In the genomic region with DNA sequence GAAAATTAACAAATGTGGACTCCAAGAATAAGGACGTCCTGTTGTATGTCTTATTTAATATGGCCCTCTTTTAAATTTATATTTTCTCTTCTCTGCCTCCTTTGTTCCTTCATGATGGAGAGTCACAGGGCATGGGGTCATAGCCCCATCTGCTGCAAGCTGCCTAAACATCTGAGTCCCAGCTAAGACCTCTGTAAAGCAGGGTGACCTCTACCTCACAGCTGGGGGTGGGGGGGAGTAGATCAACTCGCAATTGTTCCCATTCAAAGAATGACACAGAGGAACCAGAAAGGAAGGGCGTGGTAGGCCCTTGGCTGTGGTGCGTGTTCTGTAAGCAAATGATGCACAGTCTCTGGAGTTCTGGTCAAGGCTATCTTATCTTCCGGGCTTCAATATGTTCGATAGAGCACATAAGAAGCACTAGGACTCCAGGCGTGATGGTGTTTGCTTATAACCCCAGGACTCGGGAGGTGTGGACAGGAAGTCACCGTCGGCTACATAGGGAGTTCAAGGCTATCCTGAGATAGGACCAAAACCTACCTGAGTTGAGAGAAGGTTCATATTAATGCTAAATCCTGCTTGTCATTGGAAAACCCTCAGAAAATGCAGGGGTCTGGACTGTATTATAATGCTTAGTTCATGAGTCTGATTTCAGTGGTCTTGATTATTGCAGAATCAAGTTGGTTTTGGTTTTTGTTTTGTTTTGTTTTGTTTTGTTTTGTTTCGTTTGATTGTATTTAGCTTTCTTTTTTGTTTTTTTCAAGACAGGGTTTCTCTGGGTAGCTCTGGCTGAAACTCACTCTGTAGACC, we compare ENCODE assay signal across 21 mouse cellular contexts. TPM values are rescaled to one million over a fixed set of nuclear protein-coding genes. Genes with fewer than 3 reads are reported as not detected.
DNase-seq lines count a peak whose midpoint lies in the region; ATAC-seq and TF ChIP-seq lines count a peak whose summit lies in the region.
"Had no signal": no experiment of that assay in that cellular context is flagged by ENCODE, and none has a peak within 500 bp of the region (broad histone marks: within the 10 kb centered on the region; RNA-seq: fewer than 3 reads in every experiment).

No protein-coding gene starts in this region.

- WGBS in hindbrain, embryonic 11.5 days: 68% methylated on average over 11 of the region's 11 CpGs
- WGBS in hindbrain, embryonic 14.5 days: 69% methylated on average over 11 of the region's 11 CpGs
- WGBS in midbrain, embryonic 11.5 days: 78% methylated on average over 11 of the region's 11 CpGs
- 76% methylated on average over 11 of the region's 11 CpGs for WGBS in midbrain, embryonic 14.5 days

- TF ChIP-seq EP300 in MEL (IDR thresholded peaks at IDR 0.05; ENCODE audit: low read depth in 1 of 2, low read length in 2 of 2): 0 out of 4 replicates have a peak, but pooled peaks of 1 of the 2 experiments have one; percentile 12

- no peaks in the 10 kb centered on the region for H3K27me3 ChIP-seq in hindbrain, embryonic 11.5 days (ENCODE audit: control insufficient read depth, insufficient read depth, low read length)
- H3K27me3 ChIP-seq in hindbrain, embryonic 14.5 days (ENCODE audit: control insufficient read depth, insufficient read depth, low read length): no peaks in the 10 kb centered on the region
- H3K27me3 ChIP-seq in midbrain, embryonic 11.5 days (ENCODE audit: control insufficient read depth, insufficient read depth, low read length): no peaks in the 10 kb centered on the region
- no peaks in the 10 kb centered on the region for H3K27me3 ChIP-seq in midbrain, embryonic 14.5 days (ENCODE audit: control insufficient read depth, insufficient read depth, low read length)
- no peaks in the 10 kb centered on the region for H3K27me3 ChIP-seq in MEL (ENCODE audit: control insufficient read depth in 1 of 2, insufficient read depth in 2 of 2, low read length in 2 of 2)
- H3K27me3 ChIP-seq: embryonic facial prominence, embryonic 15.5 days; hindbrain, embryonic 15.5 days; limb, embryonic 12.5 days had no signal

- no peak overlapping the region for H3K4me3 ChIP-seq in hindbrain, embryonic 11.5 days (ENCODE audit: low read depth, low read length)
- H3K4me3 ChIP-seq in hindbrain, embryonic 14.5 days (replicated peaks; ENCODE audit: low read length): no peak overlapping the region
- H3K4me3 ChIP-seq in midbrain, embryonic 11.5 days (ENCODE audit: low read depth, low read length): no peak overlapping the region
- no peak overlapping the region for H3K4me3 ChIP-seq in midbrain, embryonic 14.5 days (replicated peaks; ENCODE audit: low read depth, low read length)
- peak overlapping the region; percentile 4 to 33 for H3K4me3 ChIP-seq in MEL (ENCODE audit: control insufficient read depth in 1 of 2, insufficient read depth in 1 of 2, low read depth in 2 of 2, low read length in 2 of 2)
- H3K4me3 ChIP-seq: embryonic facial prominence, embryonic 15.5 days; hindbrain, embryonic 15.5 days; limb, embryonic 12.5 days; midbrain, embryonic 13.5 days; myocyte had no signal

- H3K79me2 ChIP-seq in MEL (ENCODE audit: control insufficient read depth, insufficient read depth, low read length, poor library complexity): no peaks in the 10 kb centered on the region; the same call in 1 of the 2 replicates

- 0 out of 6 replicates have a peak, but pooled peaks of 1 of the 3 experiments have one; percentile 5 for TF ChIP-seq CTCF in MEL (IDR thresholded peaks at IDR 0.05 in 2 of 3, conservative IDR thresholded peaks at IDR 0.05 in 1 of 3; ENCODE audit: control insufficient read depth in 1 of 3, insufficient read depth in 1 of 3, low read depth in 2 of 3, low read length in 3 of 3, poor library complexity in 1 of 3, severe bottlenecking in 1 of 3)

- peak; percentile 51 for DNase-seq in hindbrain, embryonic 11.5 days (ENCODE audit: low spot score)
- no peak for DNase-seq in hindbrain, embryonic 14.5 days (ENCODE audit: low spot score)
- peak; percentile 10 for DNase-seq in midbrain, embryonic 11.5 days (ENCODE audit: low spot score, missing footprints)
- no peak for DNase-seq in midbrain, embryonic 14.5 days
- DNase-seq in MEL (ENCODE audit: low read depth, low spot score): peak; percentile 52
- DNase-seq in kidney, postnatal 4 days: no peak
- DNase-seq: adrenal gland, adult 2 months; cerebellum, adult 9-10 months; heart, postnatal 10 days; lung, embryonic 14.5 days; retina, postnatal 1 day; right cerebral cortex, postnatal 4 days; thymus, adult 2 months had no signal

- H3K9me3 ChIP-seq in hindbrain, embryonic 11.5 days (ENCODE audit: control insufficient read depth, low read length): no peaks in the 10 kb centered on the region
- no peaks in the 10 kb centered on the region for H3K9me3 ChIP-seq in hindbrain, embryonic 14.5 days (ENCODE audit: control insufficient read depth, low read length)
- H3K9me3 ChIP-seq in midbrain, embryonic 11.5 days (ENCODE audit: control insufficient read depth, low read length): no peaks in the 10 kb centered on the region
- H3K9me3 ChIP-seq in midbrain, embryonic 14.5 days (ENCODE audit: control insufficient read depth, low read length): no peaks in the 10 kb centered on the region
- no peaks in the 10 kb centered on the region for H3K9me3 ChIP-seq in MEL (replicated peaks; ENCODE audit: insufficient read depth, low read length)
- H3K9me3 ChIP-seq: embryonic facial prominence, embryonic 15.5 days; hindbrain, embryonic 15.5 days; limb, embryonic 12.5 days; midbrain, embryonic 13.5 days had no signal

- peak; percentile 20; the same call in 1 of the 2 replicates for TF ChIP-seq RAD21 in MEL (IDR thresholded peaks at IDR 0.05; ENCODE audit: low read depth, low read length)

- H3K4me2 ChIP-seq in hindbrain, embryonic 11.5 days (replicated peaks; ENCODE audit: low read depth, low read length): no peak overlapping the region
- no peak overlapping the region for H3K4me2 ChIP-seq in hindbrain, embryonic 14.5 days (replicated peaks)
- no peak overlapping the region for H3K4me2 ChIP-seq in midbrain, embryonic 11.5 days
- H3K4me2 ChIP-seq in midbrain, embryonic 14.5 days (ENCODE audit: low read length): no peak overlapping the region
- H3K4me2 ChIP-seq: embryonic facial prominence, embryonic 15.5 days; heart, embryonic 11.5 days; hindbrain, embryonic 15.5 days; limb, embryonic 12.5 days; lung, embryonic 14.5 days; midbrain, embryonic 13.5 days had no signal

- H3K27ac ChIP-seq in hindbrain, embryonic 11.5 days (ENCODE audit: low read depth, low read length): no peak overlapping the region
- H3K27ac ChIP-seq in hindbrain, embryonic 14.5 days: no peak overlapping the region
- H3K27ac ChIP-seq in midbrain, embryonic 11.5 days (ENCODE audit: low read depth, low read length): no peak overlapping the region
- H3K27ac ChIP-seq in midbrain, embryonic 14.5 days (replicated peaks; ENCODE audit: low read depth, low read length): no peak overlapping the region
- H3K27ac ChIP-seq in MEL (ENCODE audit: control insufficient read depth, low read depth, low read length): no peak overlapping the region
- H3K27ac ChIP-seq: embryonic facial prominence, embryonic 15.5 days; hindbrain, embryonic 15.5 days; limb, embryonic 12.5 days; midbrain, embryonic 13.5 days had no signal

- 0 out of 2 replicates have a peak, but pooled peaks have one; percentile 43 for ATAC-seq in hindbrain, embryonic 11.5 days (ENCODE audit: low FRiP score)
- ATAC-seq in hindbrain, embryonic 14.5 days (ENCODE audit: low FRiP score): no peak
- no peak for ATAC-seq in midbrain, embryonic 11.5 days (ENCODE audit: low FRiP score)
- ATAC-seq in midbrain, embryonic 14.5 days (ENCODE audit: low FRiP score, low TSS enrichment): no peak
- ATAC-seq in inflammation-experienced regulatory T-cells, adult 6 months: no peak
- ATAC-seq: intestine, embryonic 16.5 days; midbrain, embryonic 13.5 days had no signal

- no peaks in the 10 kb centered on the region for H3K36me3 ChIP-seq in hindbrain, embryonic 11.5 days (ENCODE audit: control insufficient read depth, insufficient read depth, low read length)
- no peaks in the 10 kb centered on the region for H3K36me3 ChIP-seq in hindbrain, embryonic 14.5 days (replicated peaks; ENCODE audit: control insufficient read depth, insufficient read depth)
- H3K36me3 ChIP-seq in midbrain, embryonic 11.5 days (ENCODE audit: control insufficient read depth, insufficient read depth, low read length): no peaks in the 10 kb centered on the region
- no peaks in the 10 kb centered on the region for H3K36me3 ChIP-seq in midbrain, embryonic 14.5 days (ENCODE audit: control insufficient read depth, insufficient read depth, low read length)
- H3K36me3 ChIP-seq in MEL (ENCODE audit: control insufficient read depth in 1 of 2, insufficient read depth in 2 of 2, low read length in 2 of 2): peaks cover 0 to 37% of the 10 kb centered on the region in 2 experiments; a peak in 2 of 4 replicates
- H3K36me3 ChIP-seq: embryonic facial prominence, embryonic 15.5 days; hindbrain, embryonic 15.5 days; limb, embryonic 12.5 days; midbrain, embryonic 13.5 days had no signal

- H3K9ac ChIP-seq in hindbrain, embryonic 11.5 days (ENCODE audit: low read depth, low read length): no peak overlapping the region
- H3K9ac ChIP-seq in hindbrain, embryonic 14.5 days: no peak overlapping the region
- no peak overlapping the region for H3K9ac ChIP-seq in midbrain, embryonic 11.5 days (ENCODE audit: low read length)
- no peak overlapping the region for H3K9ac ChIP-seq in midbrain, embryonic 14.5 days (replicated peaks; ENCODE audit: low read length)
- H3K9ac ChIP-seq in MEL (ENCODE audit: control insufficient read depth, low read depth, low read length, poor library complexity, severe bottlenecking): no peak overlapping the region
- H3K9ac ChIP-seq: embryonic facial prominence, embryonic 15.5 days; hindbrain, embryonic 15.5 days; limb, embryonic 12.5 days; lung, embryonic 14.5 days; midbrain, embryonic 13.5 days had no signal

- no peaks in the 10 kb centered on the region for H3K4me1 ChIP-seq in hindbrain, embryonic 11.5 days (replicated peaks; ENCODE audit: control insufficient read depth, insufficient read depth, low read length)
- H3K4me1 ChIP-seq in hindbrain, embryonic 14.5 days (replicated peaks; ENCODE audit: control insufficient read depth, insufficient read depth, low read length): 0 out of 2 replicates have a peak, but pooled peaks cover 8% of the 10 kb centered on the region
- H3K4me1 ChIP-seq in midbrain, embryonic 11.5 days (ENCODE audit: control insufficient read depth, insufficient read depth, low read length): 0 out of 2 replicates have a peak, but pooled peaks cover 2% of the 10 kb centered on the region
- no peaks in the 10 kb centered on the region for H3K4me1 ChIP-seq in midbrain, embryonic 14.5 days (ENCODE audit: control insufficient read depth, insufficient read depth, low read length)
- peaks cover 11 to 33% of the 10 kb centered on the region in 2 experiments for H3K4me1 ChIP-seq in MEL (ENCODE audit: control insufficient read depth in 1 of 2, insufficient read depth in 2 of 2, low read length in 2 of 2)

- TF ChIP-seq POLR2A in MEL (IDR thresholded peaks at IDR 0.05; ENCODE audit: control insufficient read depth in 1 of 2, insufficient read depth in 1 of 2, low read depth in 1 of 2, low read length in 2 of 2, poor library complexity in 1 of 2): peak in 1 of 2 experiments; percentile 59; a peak in 2 of 4 replicates

RNA-seq across cellular contexts. Expression of a gene that starts 16.5 kb away (rescaled TPM):
- polyA plus RNA-seq in hindbrain, embryonic 11.5 days (2014; fragmentation: Nextera tagmentation; extraction: Ambion mirVana): 0.33 and 0.73 TPM in 2 replicates
- polyA plus RNA-seq in hindbrain, embryonic 14.5 days (2014; fragmentation: Nextera tagmentation; extraction: Ambion mirVana): 0.64 and 0.88 TPM in 2 replicates
- polyA plus RNA-seq in midbrain, embryonic 11.5 days (2014; fragmentation: Nextera tagmentation; extraction: Ambion mirVana): 0.42 and 0.65 TPM in 2 replicates
- polyA plus RNA-seq in midbrain, embryonic 14.5 days (2014; fragmentation: Nextera tagmentation; extraction: Ambion mirVana): 0.35 and 0.93 TPM in 2 replicates
- 0.04 and 0.07 TPM in 2 replicates for total RNA-seq in MEL (2012; rRNA removed)
- polyA plus RNA-seq in MEL (2012; ENCODE audit: insufficient read depth in 1 of 2, insufficient read length in 2 of 2, low read depth in 1 of 2, low replicate concordance in 2 of 2, missing spikeins in 1 of 2): under 1 TPM in 1 of 2 experiments, not detected in 1; 0.38 TPM
- 10 to 100 TPM in 1 of 3 experiments, 1 to 10 TPM in 2; 2.6 to 12.9 (median 3.8) TPM for polyA plus RNA-seq in inflammation-experienced regulatory T-cells, adult 6 months (2017; shearing (Covaris generic))
- polyA plus RNA-seq: adrenal gland, adult 2 months had no signal

RNA-seq across cellular contexts. Expression of a gene that starts 19.4 kb away (rescaled TPM):
- 116 and 125 TPM in 2 replicates for polyA plus RNA-seq in hindbrain, embryonic 11.5 days (2014; fragmentation: Nextera tagmentation; extraction: Ambion mirVana)
- polyA plus RNA-seq in hindbrain, embryonic 14.5 days (2014; fragmentation: Nextera tagmentation; extraction: Ambion mirVana): 136 and 146 TPM in 2 replicates
- polyA plus RNA-seq in midbrain, embryonic 11.5 days (2014; fragmentation: Nextera tagmentation; extraction: Ambion mirVana): 122 and 134 TPM in 2 replicates
- polyA plus RNA-seq in midbrain, embryonic 14.5 days (2014; fragmentation: Nextera tagmentation; extraction: Ambion mirVana): 139 and 158 TPM in 2 replicates
- total RNA-seq in MEL (2012; rRNA removed): 20.1 and 24.8 TPM in 2 replicates
- polyA plus RNA-seq in MEL (2012; ENCODE audit: insufficient read depth in 1 of 2, insufficient read length in 2 of 2, low read depth in 1 of 2, low replicate concordance in 2 of 2, missing spikeins in 1 of 2): 10 to 100 TPM in 1 of 2 experiments, not detected in 1; 86.7 TPM
- polyA plus RNA-seq in inflammation-experienced regulatory T-cells, adult 6 months (2017; shearing (Covaris generic)): 10 to 100 TPM; 43.1 to 93.7 (median 71.8) TPM

RNA-seq across cellular contexts. Expression of a gene that starts 39.0 kb away (rescaled TPM):
- polyA plus RNA-seq in hindbrain, embryonic 11.5 days (2014; fragmentation: Nextera tagmentation; extraction: Ambion mirVana): 0.14 and 0.28 TPM in 2 replicates
- 0.32 and 0.38 TPM in 2 replicates for polyA plus RNA-seq in hindbrain, embryonic 14.5 days (2014; fragmentation: Nextera tagmentation; extraction: Ambion mirVana)
- 0.23 and 0.59 TPM in 2 replicates for polyA plus RNA-seq in midbrain, embryonic 11.5 days (2014; fragmentation: Nextera tagmentation; extraction: Ambion mirVana)
- polyA plus RNA-seq in midbrain, embryonic 14.5 days (2014; fragmentation: Nextera tagmentation; extraction: Ambion mirVana): 0.26 and 0.38 TPM in 2 replicates
- total RNA-seq in MEL (2012; rRNA removed): not detected in 2 replicates
- polyA plus RNA-seq in MEL (2012; ENCODE audit: insufficient read depth in 1 of 2, insufficient read length in 2 of 2, low read depth in 1 of 2, low replicate concordance in 2 of 2, missing spikeins in 1 of 2): under 1 TPM in 1 of 2 experiments, not detected in 1; 0.04 TPM
- under 1 TPM in 1 of 3 experiments, not detected in 2; 0.30 TPM for polyA plus RNA-seq in inflammation-experienced regulatory T-cells, adult 6 months (2017; shearing (Covaris generic))

RNA-seq across cellular contexts. Expression of a gene that starts 50.6 kb away (rescaled TPM):
- 26.9 and 35.6 TPM in 2 replicates for polyA plus RNA-seq in hindbrain, embryonic 11.5 days (2014; fragmentation: Nextera tagmentation; extraction: Ambion mirVana)
- polyA plus RNA-seq in hindbrain, embryonic 14.5 days (2014; fragmentation: Nextera tagmentation; extraction: Ambion mirVana): 25.0 and 29.8 TPM in 2 replicates
- 27.6 and 29.2 TPM in 2 replicates for polyA plus RNA-seq in midbrain, embryonic 11.5 days (2014; fragmentation: Nextera tagmentation; extraction: Ambion mirVana)
- polyA plus RNA-seq in midbrain, embryonic 14.5 days (2014; fragmentation: Nextera tagmentation; extraction: Ambion mirVana): 28.5 and 28.9 TPM in 2 replicates
- 36.4 and 38.0 TPM in 2 replicates for total RNA-seq in MEL (2012; rRNA removed)
- polyA plus RNA-seq in MEL (2012; ENCODE audit: insufficient read depth in 1 of 2, insufficient read length in 2 of 2, low read depth in 1 of 2, low replicate concordance in 2 of 2, missing spikeins in 1 of 2): 10 to 100 TPM in 1 of 2 experiments, not detected in 1; 40.4 TPM
- polyA plus RNA-seq in inflammation-experienced regulatory T-cells, adult 6 months (2017; shearing (Covaris generic)): 10 to 100 TPM; 10.1 to 18.5 (median 14.4) TPM

Comparison
In these comparisons a context has a peak if more than half of its experiments do, and no peak if none do; other contexts are left out.
1. DNase-seq: peak in hindbrain, embryonic 11.5 days (single experiment), midbrain, embryonic 11.5 days (single experiment) and MEL (single experiment); none in hindbrain, embryonic 14.5 days (single experiment), midbrain, embryonic 14.5 days (single experiment) and kidney, postnatal 4 days (0 of 2).
2. H3K4me3 ChIP-seq: peak in MEL (2 of 2); none in hindbrain, embryonic 11.5 days (single experiment), hindbrain, embryonic 14.5 days (single experiment), midbrain, embryonic 11.5 days (single experiment) and midbrain, embryonic 14.5 days (single experiment).